Mouse (Mus musculus): ENCODE data around the gene Spred2. TPM values are rescaled to one million over a fixed set of nuclear protein-coding genes. Genes with fewer than 3 reads are reported as not detected.

Spred2 gene
- polyA plus RNA-seq (2014; fragmentation: Illumina TruSeq; extraction: RNeasy Lipid Tissue Mini Kit (QIAGEN cat#74804); ENCODE audit: low read depth, low replicate concordance), result 35.0 TPM

DNA sequence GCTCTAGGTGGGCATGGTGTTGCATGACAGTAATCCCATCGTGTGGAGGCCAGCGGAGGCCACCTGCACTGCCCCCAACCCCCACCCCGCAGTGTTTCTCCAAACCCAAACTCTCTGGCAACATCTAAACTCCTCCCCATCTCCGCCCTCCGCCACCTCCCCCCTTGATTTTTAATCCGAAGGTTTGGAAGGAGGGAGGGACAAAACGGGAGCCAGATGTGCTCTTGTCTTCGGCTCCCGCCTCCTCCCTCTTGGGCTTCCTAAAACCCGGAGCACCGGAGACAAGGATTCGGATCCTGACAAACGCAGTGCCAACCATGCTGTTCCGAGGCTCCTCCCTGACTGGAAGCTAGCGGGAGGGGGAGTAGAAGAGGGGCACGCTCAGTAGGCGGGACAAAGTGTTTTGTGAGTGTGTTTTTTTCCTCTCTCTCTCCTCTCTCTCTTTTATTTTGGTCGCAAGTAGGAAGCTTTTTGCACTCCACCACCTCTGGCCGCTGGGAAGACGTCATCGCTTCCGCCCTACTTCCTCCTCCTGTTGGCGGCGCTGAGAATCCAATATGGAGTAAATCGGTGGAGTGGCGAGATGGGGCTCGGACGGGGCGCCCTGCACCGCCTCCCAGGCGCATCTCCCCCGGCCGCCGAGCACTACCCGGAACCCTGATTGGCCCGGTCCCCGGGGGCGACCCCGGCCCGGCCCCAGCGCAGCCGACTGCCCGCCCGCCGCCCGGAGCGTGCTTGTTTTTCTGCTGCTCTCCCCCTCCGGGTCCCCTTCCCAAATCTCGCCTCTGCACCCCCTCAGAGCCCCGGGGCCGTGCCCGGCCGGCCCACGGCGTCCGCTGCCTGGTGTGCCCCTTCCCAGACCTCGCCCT lies at the start of gene Spred2:
TSS of gene Spred2 (plus strand) at position 488 of the 869 bp plus-strand sequence.

Other genes starting within 250 kb of the Spred2 start
- gene Actr2, start 188.5 kb downstream of the Spred2 start, polyA plus RNA-seq (2014; fragmentation: Illumina TruSeq; extraction: RNeasy Lipid Tissue Mini Kit (QIAGEN cat#74804); ENCODE audit: low read depth, low replicate concordance), result 375 TPM